Mouse (Mus musculus) megakaryocyte, embryonic 14.5 days (primary cell): ENCODE results near the gene Gm11549.

Experiments
- FLI1 ChIP-seq: IDR thresholded peaks from 2 replicates; pipeline ENCODE4 v1.6.1; 2012; ENCODE audit warnings: low read length, inconsistent platforms, mixed read lengths
- GATA1 ChIP-seq: IDR thresholded peaks from 3 replicates; pipeline ENCODE4 v1.6.1; 2012; ENCODE audit warnings: mixed read lengths, low read length, inconsistent platforms, borderline replicate concordance

DNA sequence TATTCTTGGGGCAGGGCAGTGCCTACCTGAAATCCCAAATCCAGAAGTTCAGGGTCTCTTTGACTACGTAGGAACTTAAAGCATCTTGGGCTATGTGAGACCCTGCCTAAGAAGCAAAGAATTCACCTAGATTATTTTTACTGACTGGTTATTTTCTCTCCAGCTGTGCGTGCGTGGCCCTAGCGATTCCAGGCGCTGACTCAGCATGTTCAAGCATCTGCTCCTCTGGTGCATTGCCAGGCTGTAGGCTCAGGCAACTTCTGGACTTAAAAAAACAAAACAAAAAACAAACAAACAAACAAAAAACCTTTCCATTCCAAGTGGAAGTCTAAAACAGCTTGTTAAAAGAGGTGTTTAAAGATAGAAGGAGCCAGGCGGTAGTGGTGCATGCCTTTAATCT is 23.4 kb downstream of the Gm11549 start:
- TF ChIP-seq GATA1: no peak
- TF ChIP-seq FLI1: no peak
